Mouse (Mus musculus) midbrain, embryonic 10.5 days (tissue): ENCODE data around the gene Memo1. TPM values are rescaled to one million over a fixed set of nuclear protein-coding genes. Genes with fewer than 3 reads are reported as not detected.
"Not testable (repeated sequence)": the region's sequence is repeated elsewhere in the genome, so short reads cannot be mapped to it uniquely, and the experiment has no call there.

Experiments used
- DNase-seq: peaks from one replicate; pipeline ENCODE4 v3.0.0-alpha.2; 2017; ENCODE audit warnings: low spot score
- H3K27ac ChIP-seq: fragments of 300-500 bp; sonication (generic); replicated peaks from 2 replicates; pipeline ENCODE4 v1.5.1; 2016; ENCODE audit warnings: mild to moderate bottlenecking
- H3K27me3 ChIP-seq: fragments of 300-500 bp; sonication (generic); 2 replicates; pipeline ENCODE4 v1.6.1; 2016; ENCODE audit warnings: low read depth, mild to moderate bottlenecking; ENCODE audit not compliant: poor library complexity, severe bottlenecking
- H3K36me3 ChIP-seq: fragments of 300-500 bp; sonication (generic); 2 replicates; pipeline ENCODE4 v1.6.1; 2016; ENCODE audit warnings: mild to moderate bottlenecking, moderate library complexity
- H3K4me1 ChIP-seq: fragments of 300-500 bp; sonication (generic); 2 replicates; pipeline ENCODE4 v1.6.1; 2016
- H3K4me3 ChIP-seq: fragments of 300-500 bp; sonication (generic); 2 replicates; pipeline ENCODE4 v1.5.1; 2016; ENCODE audit warnings: mild to moderate bottlenecking, moderate library complexity
- H3K9me3 ChIP-seq: fragments of 300-500 bp; sonication (generic); replicated peaks from 2 replicates; pipeline ENCODE4 v1.6.1; 2016; ENCODE audit warnings: mild to moderate bottlenecking
- WGBS: fragments of 180-500 bp; shearing (Covaris S2); methylation state at CpG from one replicate; pipeline ENCODE4 v1.1.7; 2016; 5-methylcytosine and 5-hydroxymethylcytosine counted together
- polyA plus RNA-seq: library from polyadenylated mRNA; unstranded; fragments of >200 nt; fragmentation: Nextera tagmentation; extraction: Ambion mirVana; gene quantifications from 2 replicates; pipeline ENCODE4 v1.2.1, GENCODE M21; 2016

Gene Memo1
- polyA plus RNA-seq, 1 experiment from 2014 or later, result 99.8 TPM

DNA sequence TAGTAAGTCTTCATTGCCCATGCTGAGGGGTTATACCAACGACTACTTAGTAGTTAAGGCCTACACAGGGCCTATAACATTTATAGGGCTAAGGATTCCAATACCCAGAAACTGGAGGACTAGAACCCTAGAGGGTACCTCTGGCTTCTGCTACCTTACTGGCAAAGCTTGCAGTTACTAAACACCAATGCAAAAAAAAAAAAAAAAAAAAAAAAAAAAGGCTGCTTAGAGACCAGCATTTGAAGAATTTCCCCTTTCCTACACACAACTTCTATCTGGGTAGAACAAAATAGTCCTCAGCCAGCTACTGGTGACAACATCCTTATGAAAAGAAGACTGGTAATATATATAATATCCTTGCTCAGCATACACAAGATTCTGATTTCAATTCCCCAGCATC lies 29.7 kb downstream of the Memo1 start:
- 65% methylated on average over 1 of the region's 1 CpGs for WGBS
- DNase-seq, result no peak
- Histone ChIP-seq H3K36me3 (peaks cover 19% of the 10 kb centered on the region), H3K4me1 (peaks cover 37% of the 10 kb centered on the region), H3K27ac (peak overlapping the region; percentile 70; the same call in 1 of the 2 replicates), H3K9me3 (peaks cover 6% of the 10 kb centered on the region; the same call in 1 of the 2 replicates), H3K27me3 (no peaks in the 10 kb centered on the region), H3K4me3 (no peak overlapping the region)

DNA sequence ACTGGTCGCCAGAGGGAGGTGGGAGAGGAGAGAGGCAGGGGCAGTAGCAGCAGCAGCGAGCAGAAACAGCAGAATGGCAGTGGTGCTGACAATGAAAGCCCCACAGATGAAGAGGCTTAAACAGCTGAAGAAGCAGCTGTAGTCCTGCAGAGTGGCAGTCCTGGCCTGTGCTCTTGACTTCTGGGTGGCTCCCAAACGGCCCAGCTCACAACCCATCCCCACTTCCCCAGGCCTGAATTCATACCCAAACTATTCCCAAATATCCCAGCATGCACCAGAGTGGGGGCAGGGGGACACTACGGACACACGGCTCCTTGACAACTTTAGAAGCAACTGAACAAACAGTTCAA lies 30.2 kb downstream of the Memo1 start:
- Histone ChIP-seq H3K27ac (peak overlapping the region; percentile 70), H3K27me3 (no peaks in the 10 kb centered on the region)

DNA sequence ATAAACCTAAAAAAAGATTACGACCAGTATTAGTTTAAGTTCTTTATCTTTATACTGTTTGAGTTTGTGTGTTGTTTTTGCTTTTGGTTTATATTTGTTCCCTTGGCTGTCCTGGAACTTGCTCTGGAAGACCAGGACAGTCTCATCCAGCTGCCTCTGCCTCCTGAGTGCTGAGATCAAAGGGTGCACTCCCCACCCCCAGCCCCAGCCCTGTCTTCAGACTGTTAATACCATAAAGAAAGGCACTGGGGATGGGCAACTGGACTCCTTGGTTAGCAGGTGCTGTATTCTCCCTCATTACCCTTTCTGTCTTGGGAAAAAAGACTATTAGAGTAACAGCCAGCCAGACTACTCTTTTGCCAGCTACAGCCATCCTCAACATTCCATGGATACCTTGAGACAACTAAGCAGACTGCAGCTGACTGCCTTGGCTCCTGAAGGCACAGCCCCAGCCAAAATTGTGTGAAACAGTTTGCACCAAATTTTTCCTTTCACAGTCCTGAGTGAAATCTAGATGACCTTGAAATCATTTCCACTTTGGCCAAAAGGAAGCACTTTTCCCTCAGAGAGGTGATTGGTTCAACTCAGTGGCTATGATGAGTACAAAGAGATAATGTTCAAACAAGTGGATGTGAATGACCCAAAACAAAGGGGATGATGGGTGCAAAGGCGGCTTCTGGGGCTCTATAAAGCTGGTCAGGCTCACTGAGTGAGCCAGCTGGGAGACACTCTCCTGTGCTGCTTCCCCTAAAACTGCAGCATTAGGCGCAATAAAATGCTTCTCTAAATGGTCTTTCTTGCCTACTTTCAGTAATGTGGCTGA lies 30.8 kb downstream of the Memo1 start:
- no peak for DNase-seq
- Histone ChIP-seq H3K27me3 (no peaks in the 10 kb centered on the region), H3K4me1 (peaks cover 37% of the 10 kb centered on the region), H3K9me3 (peaks cover 6% of the 10 kb centered on the region; the same call in 1 of the 2 replicates), H3K27ac (peak overlapping the region; percentile 70), H3K4me3 (0 out of 2 replicates have a peak overlapping the region, but pooled peaks have one; percentile 14), H3K36me3 (peaks cover 16% of the 10 kb centered on the region)
- 53% methylated on average over 3 of the region's 3 CpGs for WGBS

More for the DNA sequence above, 30.2 kb downstream of the Memo1 start:
- 0 out of 2 replicates have a peak overlapping the region, but pooled peaks have one; percentile 14 for H3K4me3 ChIP-seq
- H3K4me1 ChIP-seq, result peaks cover 37% of the 10 kb centered on the region
- H3K9me3 ChIP-seq, result peaks cover 6% of the 10 kb centered on the region; the same call in 1 of the 2 replicates
- H3K36me3 ChIP-seq, result peaks cover 19% of the 10 kb centered on the region
- peak; percentile 39 for DNase-seq
- 22% methylated on average over 5 of the region's 5 CpGs for WGBS

DNA sequence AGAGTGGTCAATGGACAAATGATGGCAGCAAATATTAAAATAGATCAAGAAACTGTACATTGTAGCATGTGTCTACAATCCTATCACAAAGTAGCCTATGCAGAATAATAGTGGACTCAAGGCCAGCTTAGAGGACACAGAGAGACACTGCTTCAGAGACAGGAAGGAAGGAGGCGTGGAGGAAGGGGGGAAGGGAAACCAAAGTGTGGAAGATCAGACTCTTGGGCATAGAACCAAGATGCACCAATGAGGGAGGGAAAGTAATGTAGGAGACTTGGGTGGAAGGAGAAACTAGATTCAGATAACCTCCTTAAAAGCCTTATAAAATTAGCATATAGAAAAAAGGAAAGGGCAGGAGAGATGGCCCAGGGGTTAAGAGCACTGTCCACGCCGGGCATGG lies 32.9 kb downstream of the Memo1 start:
- 91% methylated on average over 3 of the region's 3 CpGs for WGBS
- H3K36me3 ChIP-seq, result peaks cover 11% of the 10 kb centered on the region
- peaks cover 37% of the 10 kb centered on the region for H3K4me1 ChIP-seq
- H3K4me3 ChIP-seq, result no peak overlapping the region
- H3K27me3 ChIP-seq, result no peaks in the 10 kb centered on the region
- no peak for DNase-seq
- H3K27ac ChIP-seq, result no peak overlapping the region
- H3K9me3 ChIP-seq, result no peaks in the 10 kb centered on the region

DNA sequence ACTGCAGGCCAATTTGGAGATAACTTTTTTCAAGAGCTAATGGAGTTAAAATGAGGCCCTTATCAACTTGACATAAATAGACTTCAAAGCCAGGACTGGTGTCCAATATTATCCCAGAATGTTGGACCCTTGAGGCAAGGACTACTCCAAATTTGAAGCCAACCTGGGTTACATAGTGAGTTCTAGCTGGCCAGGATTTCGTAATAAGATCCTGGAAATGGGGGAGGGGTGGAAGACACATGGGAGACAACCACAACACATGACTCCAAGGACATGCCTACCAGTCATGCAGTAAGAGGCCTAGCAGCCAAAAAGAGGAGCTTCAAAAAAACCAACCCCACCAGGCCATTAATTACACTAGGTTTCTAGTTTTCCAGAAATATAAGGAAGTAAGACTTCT lies 50.0 kb downstream of the Memo1 start:
- no peaks in the 10 kb centered on the region for H3K9me3 ChIP-seq
- H3K27me3 ChIP-seq, result no peaks in the 10 kb centered on the region
- peaks cover 27% of the 10 kb centered on the region for H3K36me3 ChIP-seq
- H3K4me1 ChIP-seq, result peaks cover 4% of the 10 kb centered on the region; the same call in 1 of the 2 replicates
- no peak overlapping the region for H3K4me3 ChIP-seq
- WGBS, result 73% methylated on average over 1 of the region's 1 CpGs
- H3K27ac ChIP-seq, result no peak overlapping the region
- DNase-seq, result no peak

DNA sequence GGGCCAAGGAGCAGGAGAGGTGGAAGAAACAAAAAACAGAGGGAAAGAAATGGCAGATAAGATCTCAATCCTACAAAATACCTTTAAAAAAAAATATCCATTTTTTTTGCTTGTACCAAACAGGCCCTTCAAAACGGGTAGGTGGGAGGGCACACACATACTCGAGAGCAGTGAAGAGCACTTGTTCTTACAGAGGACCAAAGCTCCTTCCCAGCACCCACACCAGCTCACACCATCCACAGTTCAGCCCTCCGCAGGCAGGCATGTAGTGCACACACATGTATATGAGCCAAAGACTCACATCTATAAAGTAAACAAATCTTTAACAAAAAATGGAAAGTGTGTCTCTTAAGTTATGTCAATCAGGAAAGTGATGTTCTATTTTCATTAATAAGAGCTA lies 52.5 kb downstream of the Memo1 start:
- Histone ChIP-seq H3K27me3 (no peaks in the 10 kb centered on the region), H3K4me1 (no peaks in the 10 kb centered on the region), H3K9me3 (no peaks in the 10 kb centered on the region), H3K36me3 (peaks cover 41% of the 10 kb centered on the region), H3K27ac (no peak overlapping the region), H3K4me3 (no peak overlapping the region)
- 79% methylated on average over 3 of the region's 3 CpGs for WGBS
- no peak for DNase-seq

DNA sequence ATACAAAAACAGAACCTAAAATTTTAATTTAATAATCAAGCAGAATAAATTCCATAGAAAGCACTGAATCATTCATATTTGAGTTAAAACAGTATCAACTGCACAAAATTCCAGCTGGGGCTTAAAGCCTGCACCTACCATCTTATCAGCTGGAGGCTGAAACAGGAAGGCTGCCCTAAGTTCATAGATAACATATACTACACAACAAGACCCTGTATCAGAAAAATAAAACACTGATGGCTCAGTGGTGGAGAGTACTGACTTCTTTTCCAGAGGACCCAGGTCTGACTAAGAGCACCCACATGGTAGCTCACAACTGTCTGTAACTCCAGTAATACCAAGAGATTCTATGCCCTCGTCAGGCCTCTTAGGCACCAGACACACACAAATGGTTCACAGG lies 55.0 kb downstream of the Memo1 start:
- Histone ChIP-seq H3K27ac (no peak overlapping the region), H3K9me3 (no peaks in the 10 kb centered on the region), H3K4me3 (no peak overlapping the region), H3K36me3 (peaks cover 49% of the 10 kb centered on the region), H3K4me1 (no peaks in the 10 kb centered on the region), H3K27me3 (no peaks in the 10 kb centered on the region)
- DNase-seq, result no peak
- 85% methylated on average over 1 of the region's 1 CpGs for WGBS

DNA sequence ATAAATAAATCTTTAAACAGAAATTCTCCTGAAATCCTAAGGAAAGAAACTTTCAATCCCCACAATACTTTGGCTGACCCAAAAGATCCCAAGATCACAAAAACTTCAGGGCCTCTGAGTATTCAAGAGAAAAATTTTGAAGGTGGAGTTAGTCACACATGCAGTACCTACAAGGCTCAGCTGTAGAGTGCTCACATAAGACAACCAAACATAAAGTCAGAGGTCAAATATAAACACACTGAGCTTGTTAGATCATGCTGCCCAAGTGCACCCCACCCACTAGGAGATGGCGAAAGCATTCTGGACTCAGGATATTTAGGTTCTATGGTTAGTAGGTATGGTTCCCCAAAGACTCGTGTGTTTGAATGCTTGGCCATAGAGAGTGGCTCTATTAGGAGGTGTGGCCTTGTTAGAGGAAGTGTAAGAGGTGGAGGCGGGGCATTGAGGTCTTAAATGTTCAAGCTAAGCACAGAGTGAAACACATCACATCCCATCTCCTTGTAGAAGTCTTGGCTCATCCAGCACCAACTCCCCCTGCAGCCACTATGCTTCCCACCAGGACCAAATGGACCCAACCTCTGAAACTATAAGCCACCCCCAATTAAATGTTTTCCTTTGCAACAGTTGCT lies 67.1 kb downstream of the Memo1 start:
- DNase-seq, result no peak
- H3K9me3 ChIP-seq, result no peaks in the 10 kb centered on the region
- no peaks in the 10 kb centered on the region for H3K27me3 ChIP-seq
- 92% methylated on average over 3 of the region's 3 CpGs for WGBS
- no peak overlapping the region for H3K4me3 ChIP-seq
- H3K36me3 ChIP-seq, result peaks cover 33% of the 10 kb centered on the region
- H3K4me1 ChIP-seq, result peaks cover 25% of the 10 kb centered on the region
- no peak overlapping the region for H3K27ac ChIP-seq

DNA sequence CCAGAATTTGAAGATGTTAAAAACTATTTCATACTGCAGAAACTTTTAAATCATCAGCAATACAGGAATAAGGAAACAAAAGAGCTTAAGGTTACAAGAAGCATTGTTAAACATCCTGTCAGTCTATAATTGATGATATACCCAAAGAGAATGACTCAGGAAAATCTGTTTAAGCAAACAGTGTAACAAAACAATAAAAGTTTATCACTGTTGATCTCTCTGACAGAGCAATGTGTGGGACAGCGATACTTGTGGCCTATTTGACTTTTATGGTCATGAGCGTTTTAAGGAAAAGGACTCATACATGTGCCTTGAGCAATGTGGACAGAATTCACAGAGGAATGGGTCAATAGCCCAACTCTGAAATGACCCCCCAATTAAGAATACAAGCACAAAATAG lies 78.0 kb downstream of the Memo1 start:
- no peak for DNase-seq
- H3K9me3 ChIP-seq, result no peaks in the 10 kb centered on the region
- 94% methylated on average over 2 of the region's 2 CpGs for WGBS
- H3K27me3 ChIP-seq, result no peaks in the 10 kb centered on the region
- H3K4me3 ChIP-seq, result no peak overlapping the region
- peaks cover 29% of the 10 kb centered on the region for H3K36me3 ChIP-seq
- H3K4me1 ChIP-seq, result 0 out of 2 replicates have a peak, but pooled peaks cover 4% of the 10 kb centered on the region
- no peak overlapping the region for H3K27ac ChIP-seq

DNA sequence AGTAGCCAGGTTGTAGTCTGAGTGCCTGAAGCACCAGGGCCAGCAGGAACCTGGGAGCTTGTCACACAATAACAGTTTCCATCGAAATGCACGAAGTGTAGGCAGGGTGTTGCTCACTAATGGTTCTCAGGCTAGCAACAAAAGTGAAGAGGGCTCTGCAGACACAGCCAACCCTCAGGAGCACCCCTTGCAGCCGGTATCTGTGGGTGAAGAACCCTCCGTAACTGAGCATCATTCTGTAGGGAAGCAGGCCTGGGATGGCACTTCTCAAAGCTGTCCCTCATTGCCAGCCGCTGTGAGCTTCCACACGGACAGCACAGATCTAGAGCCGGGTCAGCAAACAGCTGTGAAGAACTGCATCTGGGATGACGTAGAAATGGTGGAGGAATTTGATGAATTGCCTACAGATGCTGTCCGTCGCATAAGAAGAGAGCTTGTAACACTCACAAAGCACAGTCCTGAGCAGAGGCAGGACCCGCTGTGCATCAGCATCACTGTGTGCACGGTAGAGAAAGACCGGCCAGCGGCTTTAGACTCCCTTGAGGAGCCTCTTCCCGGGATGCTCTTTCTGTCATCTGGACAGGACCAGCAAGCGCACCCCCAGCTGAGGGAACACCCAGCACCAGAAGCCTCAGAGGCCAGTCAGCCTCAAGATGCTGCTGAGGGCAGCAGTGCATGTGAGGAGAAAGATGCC lies 82.3 kb downstream of the Memo1 start:
- peaks cover 34% of the 10 kb centered on the region for H3K36me3 ChIP-seq
- not testable (repeated sequence) for H3K4me3 ChIP-seq, H3K27me3 ChIP-seq, H3K4me1 ChIP-seq, DNase-seq, H3K9me3 ChIP-seq, H3K27ac ChIP-seq
- 89% methylated on average over 16 of the region's 16 CpGs for WGBS

DNA sequence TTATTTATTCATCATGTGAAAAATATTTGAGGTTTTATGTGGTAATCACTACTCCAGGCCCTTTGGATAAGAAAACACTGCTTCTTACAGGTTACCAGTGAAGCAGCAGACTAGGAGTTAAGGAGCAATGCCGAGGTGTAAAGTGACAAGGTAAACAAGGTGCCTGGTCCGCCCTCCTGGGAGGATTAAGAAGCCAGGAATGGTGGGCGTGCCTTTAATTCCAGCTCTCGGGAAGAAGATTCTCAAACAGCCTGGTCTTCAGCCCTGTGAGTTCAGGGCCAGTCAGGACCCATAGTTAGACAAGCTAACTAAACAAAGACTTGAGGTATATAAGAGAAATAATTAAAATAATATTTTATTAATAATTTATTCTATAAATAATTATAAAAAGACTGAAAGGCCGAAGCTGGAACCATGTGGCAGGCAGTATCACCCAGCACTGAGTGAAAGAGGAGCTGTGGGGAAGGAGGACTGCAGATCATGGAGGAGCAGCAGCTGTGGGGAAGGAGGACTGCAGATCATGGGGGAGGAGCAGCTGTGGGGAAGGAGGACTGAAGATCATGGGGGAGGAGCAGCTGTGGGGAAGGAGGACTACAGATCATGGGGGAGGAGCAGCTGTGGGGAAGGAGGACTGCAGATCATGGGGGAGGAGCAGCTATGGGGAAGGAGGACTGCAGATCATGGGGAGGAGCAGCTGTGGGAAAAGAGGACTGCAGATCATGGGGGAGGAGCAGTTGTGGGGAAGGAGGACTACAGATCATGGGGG lies 86.0 kb downstream of the Memo1 start:
- no peak overlapping the region for H3K27ac ChIP-seq
- WGBS, result 58% methylated on average over 5 of the region's 5 CpGs
- no peaks in the 10 kb centered on the region for H3K9me3 ChIP-seq
- H3K4me1 ChIP-seq, result no peaks in the 10 kb centered on the region; the same call in 1 of the 2 replicates
- no peaks in the 10 kb centered on the region for H3K27me3 ChIP-seq
- DNase-seq, result no peak
- H3K4me3 ChIP-seq, result no peak overlapping the region
- peaks cover 34% of the 10 kb centered on the region for H3K36me3 ChIP-seq

DNA sequence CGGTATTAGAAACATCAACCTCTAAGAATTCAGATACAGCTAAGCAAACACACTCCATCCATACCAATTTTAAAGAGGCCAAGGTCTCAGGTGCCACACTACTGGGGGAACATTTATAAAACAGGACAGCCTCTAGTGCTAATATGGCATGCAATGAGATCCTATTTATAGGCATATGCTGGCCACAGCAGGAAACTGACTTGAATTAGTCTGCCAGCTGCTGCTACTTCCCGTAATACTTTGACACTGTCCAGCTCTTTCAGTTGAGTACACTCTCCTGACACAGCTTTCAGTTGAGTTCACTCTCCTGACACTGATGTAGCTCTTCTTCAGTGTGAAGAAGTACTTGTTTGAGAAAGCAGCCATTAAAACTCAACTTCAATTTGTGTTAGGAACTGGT lies 99.4 kb downstream of the Memo1 start:
- Histone ChIP-seq H3K9me3 (no peaks in the 10 kb centered on the region), H3K36me3 (peaks cover 12% of the 10 kb centered on the region; the same call in 1 of the 2 replicates), H3K27ac (no peak overlapping the region), H3K4me1 (no peaks in the 10 kb centered on the region), H3K4me3 (no peak overlapping the region), H3K27me3 (no peaks in the 10 kb centered on the region)
- DNase-seq, result no peak
- 80% methylated on average over 2 of the region's 2 CpGs for WGBS
